Mouse (Mus musculus) kidney, postnatal 36 days (tissue): Measurements from ENCODE around the gene Tent5a.

Experiments used
- DNase-seq, 2 experiments: peaks; one replicate each; pipeline ENCODE4 v3.0.0; 2021 to 2022; ENCODE audit warnings: mixed read lengths in 2 of 2

The Tent5a gene

GRCm38 (mm10) chr9:85312473-85312872 lies 14.7 kb downstream of the Tent5a start, which contains the start of gene Gm11114:
TSS of gene Gm11114 (plus strand) at chr9:85312773.
- DNase-seq = no peak

- DNase-seq = no peak
Observed at GRCm38 (mm10) chr9:85303378-85303777, 23.8 kb downstream of the Tent5a start.

- DNase-seq = no peak
Observed at GRCm38 (mm10) chr9:85302849-85303248, 24.3 kb downstream of the Tent5a start.

- DNase-seq = no peak
Observed at GRCm38 (mm10) chr9:85274114-85274513, 53.0 kb downstream of the Tent5a start.
